Mouse (Mus musculus) kidney, adult 11 months (tissue): ENCODE measurements around the gene 9130019O22Rik.
"Not testable (repeated sequence)": the region's sequence is repeated elsewhere in the genome, so short reads cannot be mapped to it uniquely, and the experiment has no call there.

Experiments
- DNase-seq: peaks from one replicate; pipeline ENCODE4 v3.0.0; 2022

Gene 9130019O22Rik

GRCm38 (mm10) chr7:127375271-127376245, 11.4 kb downstream of the 9130019O22Rik start, which contains the start of gene Zfp747:
TSS of gene Zfp747 (minus strand) at chr7:127376050.
- peak; percentile 96 for DNase-seq

- not testable (repeated sequence) for DNase-seq
Measured at GRCm38 (mm10) chr7:127371870-127372269, 15.1 kb downstream of the 9130019O22Rik start.

DNA sequence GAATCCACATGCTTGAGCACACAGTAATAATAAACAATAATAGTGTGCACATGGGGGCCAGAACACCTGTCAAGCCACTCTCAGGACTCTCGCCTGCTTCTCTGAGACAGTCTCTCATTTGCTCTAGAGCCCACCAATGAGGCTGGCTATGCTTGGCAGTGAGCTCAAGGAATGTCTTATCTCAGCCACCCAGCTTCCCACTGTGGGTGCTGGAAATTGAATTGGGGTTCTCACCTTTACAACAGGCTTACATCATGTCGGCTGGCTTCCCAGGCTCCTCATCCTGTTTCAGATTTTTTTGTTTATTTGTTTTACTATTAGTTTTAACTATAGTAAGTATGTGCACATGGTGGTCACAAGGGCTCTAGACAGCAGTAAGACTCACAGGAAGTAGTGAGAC, 15.8 kb downstream of the 9130019O22Rik start:
- no peak for DNase-seq

DNA sequence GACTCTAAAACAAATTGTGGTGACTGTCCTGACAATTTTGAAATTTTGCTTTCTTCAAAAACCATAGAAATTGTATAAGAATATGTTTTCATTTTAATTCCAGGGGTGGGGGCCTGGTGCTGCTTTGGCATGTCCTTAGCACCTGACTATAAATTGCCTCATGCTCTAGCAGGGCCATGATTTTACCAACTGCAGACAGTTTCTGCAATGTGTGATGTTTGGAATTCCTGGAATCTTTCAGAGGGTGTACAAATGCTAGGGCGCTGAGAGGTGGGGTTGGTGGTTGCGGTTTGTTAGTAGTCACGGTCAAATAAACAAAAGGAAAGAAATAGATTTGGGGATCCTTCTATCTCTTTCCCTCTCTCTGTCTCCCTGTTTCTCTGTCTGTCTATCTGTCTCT, 20.7 kb downstream of the 9130019O22Rik start:
- no peak for DNase-seq

- DNase-seq: no peak
Measured at GRCm38 (mm10) chr7:127364166-127364565, 22.8 kb downstream of the 9130019O22Rik start.

- peak; percentile 32 for DNase-seq
Measured at GRCm38 (mm10) chr7:127363475-127363921, 23.5 kb downstream of the 9130019O22Rik start.

DNA sequence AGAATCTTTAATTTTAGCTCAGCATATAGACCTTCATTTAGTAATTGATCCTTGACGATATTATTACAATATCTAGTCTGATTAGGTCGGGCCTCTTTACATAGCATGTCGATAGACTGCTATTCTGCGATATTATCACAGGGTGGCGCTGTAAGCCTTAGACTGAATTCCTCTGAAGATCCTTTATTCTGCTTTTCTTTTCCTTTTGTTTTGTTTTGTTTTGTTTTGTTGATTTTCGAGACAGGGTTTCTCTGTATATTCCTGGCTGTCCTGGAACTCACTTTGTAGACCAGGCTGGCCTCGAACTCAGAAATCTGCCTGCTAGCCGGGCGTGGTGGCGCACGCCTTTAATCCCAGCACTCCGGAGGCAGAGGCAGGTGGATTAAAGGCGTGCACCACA, 24.5 kb downstream of the 9130019O22Rik start:
- DNase-seq: not testable (repeated sequence)

- DNase-seq: peak; percentile 72
Measured at GRCm38 (mm10) chr7:127361449-127361848, 25.5 kb downstream of the 9130019O22Rik start.

DNA sequence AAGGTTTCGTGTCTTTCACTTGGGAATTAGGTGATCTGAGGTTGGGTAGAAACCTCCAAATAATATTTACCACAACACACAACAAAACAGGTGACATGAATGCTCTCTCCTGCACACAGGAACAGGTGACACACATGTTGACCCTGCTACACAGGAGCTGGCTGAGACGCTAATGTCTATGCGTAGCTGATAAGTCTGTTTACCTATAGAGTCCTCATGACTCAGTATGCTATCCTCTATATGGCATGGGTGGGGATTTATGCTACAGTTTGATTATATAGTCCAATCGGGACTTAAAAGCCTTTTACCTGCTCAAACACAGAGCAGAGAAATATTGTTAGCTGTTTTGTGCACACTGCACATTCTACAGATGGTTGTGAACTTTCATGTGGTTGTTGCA, 26.7 kb downstream of the 9130019O22Rik start:
- DNase-seq: no peak

DNA sequence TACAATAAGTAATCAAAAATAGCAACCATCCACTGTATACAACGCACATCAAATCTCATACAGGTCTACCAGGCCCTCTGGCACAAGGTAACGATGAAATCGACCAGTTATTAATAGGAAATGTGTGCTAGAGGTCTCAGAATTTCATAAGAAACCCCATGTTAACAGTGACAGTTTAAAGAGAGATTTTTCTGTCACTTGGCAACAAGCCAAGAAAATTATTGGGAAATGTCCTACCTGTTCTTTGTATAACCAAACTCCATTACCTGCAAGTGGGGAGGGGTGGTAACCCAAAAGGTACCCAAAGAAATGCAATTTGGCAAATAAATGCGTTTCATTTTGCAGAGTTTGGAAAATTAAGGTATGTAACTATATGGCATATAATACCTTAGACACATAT, 28.5 kb downstream of the 9130019O22Rik start:
- no peak for DNase-seq

DNA sequence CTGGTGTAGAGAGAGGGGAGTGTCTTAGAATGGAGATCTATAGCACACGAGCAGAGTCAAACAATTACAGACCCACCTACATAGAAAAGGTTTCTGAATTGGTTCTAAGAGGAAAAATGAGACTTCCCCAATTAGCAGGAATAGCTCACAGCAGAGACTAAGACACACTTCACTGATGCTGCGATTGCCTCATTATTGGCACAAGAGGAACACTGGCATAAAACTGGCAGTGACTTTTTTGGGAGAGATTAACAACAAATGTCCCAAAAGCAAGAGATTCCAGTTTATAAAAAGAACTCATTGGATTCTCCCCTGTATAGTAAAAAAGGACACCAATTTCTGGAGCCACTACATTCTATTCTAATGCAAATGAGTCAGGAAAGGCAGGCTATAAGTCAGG, 29.1 kb downstream of the 9130019O22Rik start:
- no peak for DNase-seq

DNA sequence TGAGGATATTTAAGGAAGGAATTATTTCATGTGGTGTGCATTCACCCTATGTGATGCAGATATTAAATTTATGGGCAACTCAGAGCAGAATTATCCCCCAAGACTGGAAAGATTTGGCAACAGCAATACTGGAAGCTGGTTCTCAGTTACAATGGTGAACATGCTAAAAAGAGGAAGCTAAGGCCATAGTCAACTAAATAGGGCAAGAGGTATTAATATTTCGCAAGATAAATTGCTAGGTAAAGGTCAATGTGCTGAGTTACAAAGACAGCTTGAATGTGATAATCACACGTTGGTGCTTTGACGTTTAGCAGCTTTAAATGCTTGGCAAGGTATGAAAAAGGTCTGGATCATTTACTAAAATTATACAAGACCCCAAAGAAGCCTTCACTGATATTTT, 31.2 kb downstream of the 9130019O22Rik start:
- DNase-seq: no peak

DNA sequence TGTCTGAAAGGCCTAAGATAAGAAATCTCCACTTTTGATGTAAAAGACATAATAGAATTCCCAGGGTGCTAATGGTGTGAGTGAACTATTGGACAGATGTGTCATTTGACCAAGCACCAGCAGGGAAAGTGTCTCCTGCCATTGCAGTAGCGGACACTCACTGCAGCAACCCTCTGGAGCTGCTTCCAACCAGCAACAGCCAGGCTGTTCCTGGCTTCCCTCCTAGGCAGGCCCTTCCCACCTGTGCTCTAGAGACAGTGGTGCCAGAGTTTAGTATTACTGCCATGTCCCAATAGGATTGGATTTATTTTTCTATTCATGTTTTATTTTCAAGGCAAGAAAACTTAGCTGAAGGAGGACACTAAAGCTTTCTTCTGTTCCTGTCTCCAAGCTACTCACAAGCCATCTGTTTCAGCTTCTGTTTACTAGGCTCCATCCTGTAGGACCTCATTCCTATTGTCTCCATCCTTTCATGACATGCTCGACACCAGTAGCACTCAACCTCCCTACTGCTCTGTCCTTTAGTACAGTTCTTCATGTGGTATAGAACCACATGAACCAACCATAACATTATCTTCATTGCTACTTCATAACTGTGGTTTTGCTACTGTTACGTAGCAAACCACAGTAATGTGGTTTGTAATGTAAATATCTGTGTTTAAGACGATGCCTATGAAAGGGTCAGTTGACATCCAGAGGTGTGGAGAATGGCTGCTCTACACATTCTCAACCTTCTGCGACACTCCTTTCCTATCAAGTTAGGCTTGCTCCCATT, 35.5 kb downstream of the 9130019O22Rik start:
- no peak for DNase-seq

DNA sequence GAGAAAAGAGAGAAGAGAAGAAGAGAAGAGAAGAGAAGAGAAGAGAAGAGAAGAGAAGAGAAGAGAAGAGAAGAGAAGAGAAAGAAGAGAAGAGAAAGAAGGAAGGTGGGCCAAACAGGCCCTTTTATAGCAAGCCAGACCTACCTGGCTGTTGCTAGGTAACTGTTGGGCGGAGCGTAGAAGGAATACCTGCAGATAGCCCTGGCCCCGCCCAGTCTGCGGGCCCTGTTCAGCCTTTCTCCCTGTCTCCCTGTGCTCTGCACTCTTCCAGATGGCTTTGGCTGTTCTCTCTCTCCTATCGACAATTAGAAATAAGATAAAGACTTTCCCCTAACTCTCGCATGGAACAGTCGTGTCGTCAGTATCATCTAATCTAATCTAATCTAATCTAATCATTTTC, 40.3 kb downstream of the 9130019O22Rik start:
- DNase-seq: peak; percentile 87

GRCm38 (mm10) chr7:127345512-127346325, 41.2 kb downstream of the 9130019O22Rik start, which contains the start of gene Zfp768:
TSS of gene Zfp768 (minus strand) at chr7:127345589.
- peak; percentile 95 for DNase-seq

- DNase-seq: peak; percentile 74
Measured at GRCm38 (mm10) chr7:127345092-127345491, 41.9 kb downstream of the 9130019O22Rik start.

- DNase-seq: peak; percentile 51
Measured at GRCm38 (mm10) chr7:127344371-127344770, 42.6 kb downstream of the 9130019O22Rik start.

DNA sequence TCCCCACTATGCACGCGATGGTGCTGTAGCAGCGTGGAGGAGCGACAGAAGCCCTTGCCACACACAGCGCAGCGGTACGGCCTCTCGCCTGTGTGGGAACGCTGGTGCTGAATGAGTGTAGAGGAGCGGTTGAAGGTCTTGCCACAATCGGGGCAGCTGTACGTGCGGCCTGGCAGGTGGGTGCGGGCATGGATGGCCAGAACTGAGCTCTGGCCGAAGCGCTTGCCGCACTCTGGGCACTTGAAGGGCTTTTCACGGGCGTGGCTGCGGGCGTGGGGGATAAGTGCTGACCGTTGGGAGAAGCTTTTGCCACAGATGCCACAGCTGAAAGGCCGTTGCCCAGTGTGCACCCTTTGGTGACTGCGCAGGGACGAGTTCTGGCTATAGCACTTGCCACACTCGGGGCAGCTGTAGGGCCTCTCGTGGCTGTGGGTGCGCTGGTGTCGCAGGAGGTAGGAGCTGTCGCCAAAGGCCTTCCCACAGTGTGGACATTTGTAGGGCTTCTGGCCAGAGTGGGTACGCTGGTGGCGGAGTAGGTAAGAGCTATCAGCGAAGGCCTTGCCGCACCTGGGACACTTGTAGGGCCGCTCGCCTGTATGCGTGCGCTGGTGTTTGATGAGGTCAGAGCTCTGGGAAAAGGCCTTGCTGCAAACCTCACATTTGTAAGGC, 43.5 kb downstream of the 9130019O22Rik start:
- DNase-seq: peak; percentile 23

DNA sequence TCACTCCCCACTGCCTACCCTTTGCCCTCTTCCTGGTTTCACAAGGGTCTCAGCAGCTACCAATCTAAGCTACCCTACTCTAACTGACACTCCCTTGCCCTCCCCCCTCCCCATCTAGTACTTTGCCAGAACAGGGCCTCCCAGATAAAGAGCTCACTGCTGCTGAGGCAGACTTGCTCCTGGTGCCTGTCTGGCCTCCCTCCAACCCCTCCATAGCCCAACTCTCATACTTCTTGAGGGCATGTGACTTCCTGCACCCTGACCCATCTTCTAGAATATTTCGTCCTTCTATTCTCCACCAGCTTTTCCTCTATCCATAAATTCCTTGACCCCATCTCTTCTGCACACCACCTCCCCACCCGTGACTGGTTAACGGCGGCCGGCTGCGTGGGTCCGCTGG, 44.1 kb downstream of the 9130019O22Rik start:
- DNase-seq: no peak

GRCm38 (mm10) chr7:127342332-127342731, 44.6 kb downstream of the 9130019O22Rik start:
- DNase-seq: peak; percentile 34

DNA sequence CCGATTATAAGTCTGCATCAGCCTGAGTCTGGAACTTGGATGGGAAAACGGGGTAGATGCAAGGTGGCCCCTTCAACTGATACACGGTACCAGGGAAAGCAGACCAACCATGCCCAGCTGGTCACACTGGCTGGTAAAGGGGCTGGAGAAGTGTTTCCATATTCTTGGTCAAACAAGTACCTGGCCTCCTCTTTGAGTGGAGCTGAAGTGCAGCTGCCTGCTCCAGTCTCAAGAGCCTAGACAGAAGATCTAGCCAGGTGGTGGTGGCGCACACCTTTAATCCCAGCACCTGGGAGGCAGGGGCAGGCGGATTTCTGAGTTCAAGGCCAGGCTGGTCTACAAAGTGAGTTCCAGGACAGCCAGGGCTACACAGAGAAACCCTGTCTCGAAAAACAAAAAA, 45.1 kb downstream of the 9130019O22Rik start:
- DNase-seq: not testable (repeated sequence)

- DNase-seq: peak; percentile 89
Measured at GRCm38 (mm10) chr7:127341356-127341755, 45.6 kb downstream of the 9130019O22Rik start.
